Mouse (Mus musculus) bone marrow macrophage, adult 2 months (primary cell): ENCODE data around the gene Lrrc58.

Experiments used
- CTCF ChIP-seq: IDR thresholded peaks from 2 replicates; pipeline ENCODE4 v1.5.1; 2012; ENCODE audit warnings: low read depth, mild to moderate bottlenecking, low read length, moderate library complexity
- POLR2A ChIP-seq: IDR thresholded peaks from 2 replicates; pipeline ENCODE4 v1.6.1; 2012; ENCODE audit warnings: mild to moderate bottlenecking, low read depth, low read length, borderline replicate concordance

DNA sequence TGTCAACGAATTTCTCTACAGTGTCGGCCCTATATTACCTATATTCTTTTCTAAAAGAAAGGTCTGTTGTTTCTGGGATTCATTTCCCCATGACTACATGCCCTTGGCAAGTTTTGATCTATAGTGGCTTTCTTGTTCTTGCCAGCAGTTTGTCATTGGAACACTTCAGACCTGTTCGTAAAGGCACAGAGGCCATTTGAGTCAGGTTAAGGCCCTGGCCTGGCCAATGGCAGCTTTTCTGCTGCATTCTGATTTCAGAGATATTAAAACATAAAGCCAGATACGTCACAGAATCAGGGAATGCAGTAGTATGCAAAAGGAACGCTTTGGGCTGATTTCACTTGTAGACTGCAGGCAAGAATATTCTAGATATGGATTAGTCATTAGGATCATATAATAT, 30.6 kb downstream of the Lrrc58 start:
- TF ChIP-seq POLR2A (no peak), CTCF (no peak)
